Mouse (Mus musculus): Measurements from ENCODE around the gene Prune1. TPM values are rescaled to one million over a fixed set of nuclear protein-coding genes. Genes with fewer than 3 reads are reported as not detected.
A peak's percentile ranks its signal among the peaks of the same experiment; 100 is the strongest.

Gene Prune1
- total and polyA plus RNA-seq, 3 experiments, result 28.5 to 51.8 TPM; not detected in 1

- Histone ChIP-seq H3K27me3 (ENCODE audit: control insufficient read depth in 1 of 2, insufficient read depth in 2 of 2, low read length in 2 of 2) (no peaks in the 10 kb centered on the region), H3K9ac (ENCODE audit: control insufficient read depth, low read depth, low read length, poor library complexity, severe bottlenecking) (peak overlapping the region; percentile 20), H3K36me3 (ENCODE audit: control insufficient read depth in 1 of 2, insufficient read depth in 2 of 2, low read length in 2 of 2) (peaks cover 9 to 35% of the 10 kb centered on the region in 2 experiments), H3K27ac (ENCODE audit: control insufficient read depth, low read depth, low read length) (peak overlapping the region; percentile 10; the same call in 1 of the 2 replicates), H3K79me2 (ENCODE audit: control insufficient read depth, insufficient read depth, low read length, poor library complexity) (peaks cover 45% of the 10 kb centered on the region), H3K9me3 (replicated peaks; ENCODE audit: insufficient read depth, low read length) (no peaks in the 10 kb centered on the region), H3K4me3 (ENCODE audit: control insufficient read depth in 1 of 2, insufficient read depth in 1 of 2, low read depth in 2 of 2, low read length in 2 of 2) (peak overlapping the region in 1 of 2 experiments; percentile 17; a peak in 2 of 4 replicates), H3K4me1 (ENCODE audit: control insufficient read depth in 1 of 2, insufficient read depth in 2 of 2, low read length in 2 of 2) (peaks cover 16 to 35% of the 10 kb centered on the region in 2 experiments)
- DNase-seq (ENCODE audit: low read depth, low spot score), result no peak
- TF ChIP-seq SIN3A (IDR thresholded peaks at IDR 0.05; ENCODE audit: low read length) (no peak), RCOR1 (IDR thresholded peaks at IDR 0.05; ENCODE audit: low read depth, low read length) (no peak)
These were observed 4.1 kb upstream of the Prune1 start for GRCm38 (mm10) chr3:95286011-95286410.

GRCm38 (mm10) chr3:95285390-95285789 lies 3.5 kb upstream of the Prune1 start:
- peaks cover 49% of the 10 kb centered on the region for H3K79me2 ChIP-seq (ENCODE audit: control insufficient read depth, insufficient read depth, low read length, poor library complexity)
- peaks cover 21 to 40% of the 10 kb centered on the region in 2 experiments for H3K4me1 ChIP-seq (ENCODE audit: control insufficient read depth in 1 of 2, insufficient read depth in 2 of 2, low read length in 2 of 2)
- H3K9me3 ChIP-seq (replicated peaks; ENCODE audit: insufficient read depth, low read length), result no peaks in the 10 kb centered on the region
- no peak for DNase-seq (ENCODE audit: low read depth, low spot score)
- peaks cover 9 to 38% of the 10 kb centered on the region in 2 experiments for H3K36me3 ChIP-seq (ENCODE audit: control insufficient read depth in 1 of 2, insufficient read depth in 2 of 2, low read length in 2 of 2)
- no peak overlapping the region for H3K27ac ChIP-seq (ENCODE audit: control insufficient read depth, low read depth, low read length)
- TF ChIP-seq UBTF (IDR thresholded peaks at IDR 0.05; ENCODE audit: borderline replicate concordance, insufficient read depth, low read depth, low read length), result no peak
- TF ChIP-seq TBP (IDR thresholded peaks at IDR 0.05; ENCODE audit: low read depth, low read length), result 0 out of 2 replicates have a peak, but pooled peaks have one; percentile 24
- H3K4me3 ChIP-seq (ENCODE audit: control insufficient read depth in 1 of 2, insufficient read depth in 1 of 2, low read depth in 2 of 2, low read length in 2 of 2), result no peak overlapping the region
- H3K27me3 ChIP-seq (ENCODE audit: control insufficient read depth in 1 of 2, insufficient read depth in 2 of 2, low read length in 2 of 2), result no peaks in the 10 kb centered on the region
- H3K9ac ChIP-seq (ENCODE audit: control insufficient read depth, low read depth, low read length, poor library complexity, severe bottlenecking), result no peak overlapping the region

- Histone ChIP-seq H3K4me3 (ENCODE audit: control insufficient read depth in 1 of 2, insufficient read depth in 1 of 2, low read depth in 2 of 2, low read length in 2 of 2) (no peak overlapping the region; a peak in 1 of 4 replicates), H3K4me1 (ENCODE audit: control insufficient read depth in 1 of 2, insufficient read depth in 2 of 2, low read length in 2 of 2) (peaks cover 24 to 43% of the 10 kb centered on the region in 2 experiments), H3K9ac (ENCODE audit: control insufficient read depth, low read depth, low read length, poor library complexity, severe bottlenecking) (no peak overlapping the region), H3K36me3 (ENCODE audit: control insufficient read depth in 1 of 2, insufficient read depth in 2 of 2, low read length in 2 of 2) (peaks cover 9 to 42% of the 10 kb centered on the region in 2 experiments), H3K79me2 (ENCODE audit: control insufficient read depth, insufficient read depth, low read length, poor library complexity) (peaks cover 51% of the 10 kb centered on the region), H3K9me3 (replicated peaks; ENCODE audit: insufficient read depth, low read length) (no peaks in the 10 kb centered on the region), H3K27ac (ENCODE audit: control insufficient read depth, low read depth, low read length) (no peak overlapping the region), H3K27me3 (ENCODE audit: control insufficient read depth in 1 of 2, insufficient read depth in 2 of 2, low read length in 2 of 2) (no peaks in the 10 kb centered on the region)
- TF ChIP-seq GATA1 (IDR thresholded peaks at IDR 0.05; ENCODE audit: low read depth, low read length) (peak; percentile 45; the same call in 1 of the 2 replicates), ZKSCAN1 (IDR thresholded peaks at IDR 0.05; ENCODE audit: low read depth, low read length) (no peak)
- DNase-seq (ENCODE audit: low read depth, low spot score), result no peak
These were observed 2.8 kb upstream of the Prune1 start for GRCm38 (mm10) chr3:95284501-95285281.

GRCm38 (mm10) chr3:95284062-95284461 lies 2.2 kb upstream of the Prune1 start:
- H3K27me3 ChIP-seq (ENCODE audit: control insufficient read depth in 1 of 2, insufficient read depth in 2 of 2, low read length in 2 of 2), result no peaks in the 10 kb centered on the region
- peaks cover 24 to 47% of the 10 kb centered on the region in 2 experiments for H3K4me1 ChIP-seq (ENCODE audit: control insufficient read depth in 1 of 2, insufficient read depth in 2 of 2, low read length in 2 of 2)
- H3K9me3 ChIP-seq (replicated peaks; ENCODE audit: insufficient read depth, low read length), result no peaks in the 10 kb centered on the region
- peaks cover 9 to 48% of the 10 kb centered on the region in 2 experiments for H3K36me3 ChIP-seq (ENCODE audit: control insufficient read depth in 1 of 2, insufficient read depth in 2 of 2, low read length in 2 of 2)
- peaks cover 51% of the 10 kb centered on the region for H3K79me2 ChIP-seq (ENCODE audit: control insufficient read depth, insufficient read depth, low read length, poor library complexity)
- peak overlapping the region; percentile 80 for H3K9ac ChIP-seq (ENCODE audit: control insufficient read depth, low read depth, low read length, poor library complexity, severe bottlenecking)
- H3K4me3 ChIP-seq (ENCODE audit: control insufficient read depth in 1 of 2, insufficient read depth in 1 of 2, low read depth in 2 of 2, low read length in 2 of 2), result peak overlapping the region; percentile 77 to 86
- DNase-seq (ENCODE audit: low read depth, low spot score), result no peak
- H3K27ac ChIP-seq (ENCODE audit: control insufficient read depth, low read depth, low read length), result no peak overlapping the region
- TF ChIP-seq TCF12 (IDR thresholded peaks at IDR 0.05; ENCODE audit: low read depth, low read length) (no peak), ZNF384 (IDR thresholded peaks at IDR 0.05; ENCODE audit: low read depth, low read length) (no peak), RAD21 (IDR thresholded peaks at IDR 0.05; ENCODE audit: low read depth, low read length) (no peak), EP300 (IDR thresholded peaks at IDR 0.05; ENCODE audit: low read depth in 1 of 2, low read length in 2 of 2) (no peak), NRF1 (IDR thresholded peaks at IDR 0.05; ENCODE audit: insufficient read depth, low read depth, low read length, poor library complexity, severe bottlenecking) (no peak), ZKSCAN1 (IDR thresholded peaks at IDR 0.05; ENCODE audit: low read depth, low read length) (no peak), NELFE (IDR thresholded peaks at IDR 0.05; ENCODE audit: low read depth, low read length) (no peak), POLR2AphosphoS2 (IDR thresholded peaks at IDR 0.05; ENCODE audit: low read length) (no peak), MEF2A (IDR thresholded peaks at IDR 0.05; ENCODE audit: extremely low read depth, insufficient replicate concordance, low read depth, low read length, poor library complexity, severe bottlenecking) (no peak), JUND (IDR thresholded peaks at IDR 0.05; ENCODE audit: low read depth, low read length) (no peak), MAFK (IDR thresholded peaks at IDR 0.05; ENCODE audit: borderline replicate concordance, low read depth, low read length) (no peak), HCFC1 (IDR thresholded peaks at IDR 0.05; ENCODE audit: low read depth, low read length) (no peak), KAT2A (conservative IDR thresholded peaks at IDR 0.05; ENCODE audit: low read depth, low read length) (no peak), SIN3A (IDR thresholded peaks at IDR 0.05; ENCODE audit: low read length) (no peak)
